In the genomic region with DNA sequence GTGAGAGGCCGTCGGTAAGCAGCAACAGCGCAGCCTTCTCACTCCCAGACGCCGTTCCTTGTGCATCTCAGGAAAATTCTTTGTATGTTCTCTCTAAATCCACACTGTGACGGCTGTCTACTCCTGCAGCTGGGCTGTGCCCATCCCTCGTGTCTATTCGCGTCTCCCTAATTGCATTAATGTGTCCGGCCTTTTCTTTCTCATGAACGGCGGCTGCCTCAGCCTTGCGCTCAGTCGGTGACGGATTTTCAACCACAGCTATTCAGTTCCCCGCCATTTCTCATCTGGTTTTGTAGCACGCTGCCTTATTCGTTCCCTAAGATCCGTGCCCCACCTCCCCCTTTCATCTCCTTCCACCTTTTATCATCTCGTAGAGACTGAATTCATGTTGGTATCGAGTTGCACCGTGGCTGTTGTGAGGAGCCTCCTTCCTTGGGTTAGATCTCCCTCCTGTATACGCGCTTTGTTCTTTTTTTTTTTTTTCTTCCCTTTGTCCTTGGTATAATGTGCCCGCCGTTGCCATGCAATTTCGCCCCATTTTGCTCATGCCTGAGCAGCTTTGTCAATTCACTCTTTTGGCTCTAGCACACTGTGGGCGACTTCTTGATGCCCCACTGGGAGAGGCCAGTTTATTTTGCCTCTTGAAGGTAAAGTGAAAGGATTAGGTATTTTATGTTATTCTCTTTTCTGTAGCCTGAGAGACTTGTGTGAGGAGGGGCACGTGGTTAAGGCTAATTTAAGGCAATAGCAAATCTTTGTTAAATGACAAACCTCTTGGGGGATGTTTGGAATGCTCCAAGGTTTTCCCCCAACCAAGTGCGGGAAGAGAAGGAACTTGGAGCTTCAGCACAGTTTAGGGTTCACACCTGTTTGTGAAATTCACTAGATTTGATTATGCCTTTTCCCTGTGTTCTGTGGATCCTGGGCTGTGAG, we compare ENCODE assay signal across 8 mouse cellular contexts. TPM values are rescaled to one million over a fixed set of nuclear protein-coding genes. Genes with fewer than 3 reads are reported as not detected.
A peak's percentile ranks its signal among the peaks of the same experiment; 100 is the strongest.
DNase-seq lines count a peak whose midpoint lies in the region; ATAC-seq lines count a peak whose summit lies in the region.

No protein-coding gene starts in this region.

- peak overlapping the region; percentile 53 for H3K4me2 ChIP-seq in intestine, embryonic 14.5 days (ENCODE audit: low read length)
- peak overlapping the region; percentile 51 for H3K4me2 ChIP-seq in neural tube, embryonic 13.5 days

- H3K27ac ChIP-seq in embryonic facial prominence, embryonic 10.5 days (replicated peaks), result peak overlapping the region; percentile 88
- no peak overlapping the region for H3K27ac ChIP-seq in intestine, embryonic 14.5 days (ENCODE audit: low read depth)
- peak overlapping the region; percentile 95 for H3K27ac ChIP-seq in neural tube, embryonic 13.5 days (replicated peaks)

- DNase-seq in left cerebral cortex, postnatal 14 days (ENCODE audit: low spot score in 2 of 2), result peak; percentile 29 to 53
- DNase-seq in left cerebral cortex, postnatal 4 days, result no peak
- DNase-seq in embryonic facial prominence, embryonic 10.5 days (ENCODE audit: low spot score), result peak; percentile 65
- peak; percentile 76 for DNase-seq in intestine, embryonic 14.5 days (ENCODE audit: low spot score)
- DNase-seq in spleen, postnatal 4 days (ENCODE audit: low spot score in 2 of 2), result no peak
- no peak for DNase-seq in ovary, postnatal 14 days (ENCODE audit: low spot score)

- H3K9me3 ChIP-seq in embryonic facial prominence, embryonic 10.5 days, result no peaks in the 10 kb centered on the region
- no peaks in the 10 kb centered on the region for H3K9me3 ChIP-seq in intestine, embryonic 14.5 days (ENCODE audit: control insufficient read depth, low read length)
- no peaks in the 10 kb centered on the region for H3K9me3 ChIP-seq in neural tube, embryonic 13.5 days

- no peak for ATAC-seq in intestine, embryonic 14.5 days (replicated peaks; ENCODE audit: low FRiP score, low TSS enrichment, low read depth)
- ATAC-seq in neural tube, embryonic 13.5 days (ENCODE audit: low read depth), result peak; percentile 77
- no peak for ATAC-seq in cerebellum, adult (ENCODE audit: insufficient number of reproducible peaks, low FRiP score, low TSS enrichment)

- no peaks in the 10 kb centered on the region for H3K36me3 ChIP-seq in embryonic facial prominence, embryonic 10.5 days (replicated peaks)
- no peaks in the 10 kb centered on the region for H3K36me3 ChIP-seq in intestine, embryonic 14.5 days (ENCODE audit: control insufficient read depth, insufficient read depth, low read length)
- H3K36me3 ChIP-seq in neural tube, embryonic 13.5 days, result no peaks in the 10 kb centered on the region

- H3K9ac ChIP-seq in intestine, embryonic 14.5 days (ENCODE audit: low read length), result peak overlapping the region; percentile 41
- peak overlapping the region; percentile 71 for H3K9ac ChIP-seq in neural tube, embryonic 13.5 days

- peak overlapping the region; percentile 49 for H3K4me3 ChIP-seq in embryonic facial prominence, embryonic 10.5 days
- H3K4me3 ChIP-seq in intestine, embryonic 14.5 days (ENCODE audit: low read depth, low read length), result peak overlapping the region; percentile 17
- peak overlapping the region; percentile 23 for H3K4me3 ChIP-seq in neural tube, embryonic 13.5 days

- H3K27me3 ChIP-seq in embryonic facial prominence, embryonic 10.5 days (replicated peaks; ENCODE audit: low read depth, poor library complexity, severe bottlenecking), result no peaks in the 10 kb centered on the region
- no peaks in the 10 kb centered on the region for H3K27me3 ChIP-seq in intestine, embryonic 14.5 days (replicated peaks; ENCODE audit: control insufficient read depth, insufficient read depth, low read length)
- no peaks in the 10 kb centered on the region for H3K27me3 ChIP-seq in neural tube, embryonic 13.5 days

- H3K4me1 ChIP-seq in embryonic facial prominence, embryonic 10.5 days, result peaks cover 21% of the 10 kb centered on the region
- H3K4me1 ChIP-seq in intestine, embryonic 14.5 days (replicated peaks; ENCODE audit: control insufficient read depth, insufficient read depth, low read length), result peaks cover 8% of the 10 kb centered on the region; the same call in 1 of the 2 replicates
- peaks cover 24% of the 10 kb centered on the region for H3K4me1 ChIP-seq in neural tube, embryonic 13.5 days (replicated peaks)

- WGBS in embryonic facial prominence, embryonic 10.5 days, result 6% methylated on average over 30 of the region's 30 CpGs
- 16% methylated on average over 30 of the region's 30 CpGs for WGBS in intestine, embryonic 14.5 days
- WGBS in neural tube, embryonic 13.5 days, result 2% methylated on average over 30 of the region's 30 CpGs

- intact Hi-C loops in left cerebral cortex, postnatal 14 days (cut with DNase I), result no loop called here
- intact Hi-C loops in left cerebral cortex, postnatal 4 days (cut with DNase I), result no loop called here

RNA-seq across cellular contexts. Expression of a gene that starts 21.5 kb away (rescaled TPM):
- 1 to 10 TPM; 3.5 to 3.6 TPM for total RNA-seq in left cerebral cortex, postnatal 14 days (2021)
- 1 to 10 TPM; 9.3 to 9.7 TPM for total RNA-seq in left cerebral cortex, postnatal 4 days (2021)
- polyA plus RNA-seq in embryonic facial prominence, embryonic 10.5 days (2016; fragmentation: Nextera tagmentation; extraction: Ambion mirVana), result 1.3 and 1.4 TPM in 2 replicates
- 0.98 and 1.9 TPM in 2 replicates for polyA plus RNA-seq in intestine, embryonic 14.5 days (2014; fragmentation: Nextera tagmentation; extraction: Ambion mirVana)
- polyA plus RNA-seq in neural tube, embryonic 13.5 days (2015; fragmentation: Nextera tagmentation; extraction: Ambion mirVana), result 2.2 and 2.7 TPM in 2 replicates

RNA-seq across cellular contexts. Expression of a gene that starts 32.6 kb away (rescaled TPM):
- 100 to 1,000 TPM in 1 of 2 experiments, 10 to 100 TPM in 1; 71.8 to 100 TPM for total RNA-seq in left cerebral cortex, postnatal 14 days (2021)
- total RNA-seq in left cerebral cortex, postnatal 4 days (2021), result 100 to 1,000 TPM; 180 to 225 TPM
- 29.5 and 29.8 TPM in 2 replicates for polyA plus RNA-seq in embryonic facial prominence, embryonic 10.5 days (2016; fragmentation: Nextera tagmentation; extraction: Ambion mirVana)
- 4.0 and 4.9 TPM in 2 replicates for polyA plus RNA-seq in intestine, embryonic 14.5 days (2014; fragmentation: Nextera tagmentation; extraction: Ambion mirVana)
- 68.1 and 72.0 TPM in 2 replicates for polyA plus RNA-seq in neural tube, embryonic 13.5 days (2015; fragmentation: Nextera tagmentation; extraction: Ambion mirVana)

RNA-seq across cellular contexts. Expression of a gene that starts 52.7 kb away (rescaled TPM):
- 1 to 10 TPM; 6.9 to 8.3 TPM for total RNA-seq in left cerebral cortex, postnatal 14 days (2021)
- total RNA-seq in left cerebral cortex, postnatal 4 days (2021), result 1 to 10 TPM; 8.5 to 8.6 TPM
- polyA plus RNA-seq in embryonic facial prominence, embryonic 10.5 days (2016; fragmentation: Nextera tagmentation; extraction: Ambion mirVana), result 41.6 and 43.5 TPM in 2 replicates
- 26.8 and 31.8 TPM in 2 replicates for polyA plus RNA-seq in intestine, embryonic 14.5 days (2014; fragmentation: Nextera tagmentation; extraction: Ambion mirVana)
- polyA plus RNA-seq in neural tube, embryonic 13.5 days (2015; fragmentation: Nextera tagmentation; extraction: Ambion mirVana), result 18.1 and 19.7 TPM in 2 replicates

RNA-seq across cellular contexts. Expression of a gene that starts 52.8 kb away (rescaled TPM):
- total RNA-seq in left cerebral cortex, postnatal 14 days (2021), result 10 to 100 TPM; 21.2 to 21.9 TPM
- 10 to 100 TPM; 38.0 to 39.1 TPM for total RNA-seq in left cerebral cortex, postnatal 4 days (2021)
- polyA plus RNA-seq in embryonic facial prominence, embryonic 10.5 days (2016; fragmentation: Nextera tagmentation; extraction: Ambion mirVana), result 219 and 225 TPM in 2 replicates
- polyA plus RNA-seq in intestine, embryonic 14.5 days (2014; fragmentation: Nextera tagmentation; extraction: Ambion mirVana), result 176 and 192 TPM in 2 replicates
- polyA plus RNA-seq in neural tube, embryonic 13.5 days (2015; fragmentation: Nextera tagmentation; extraction: Ambion mirVana), result 76.0 and 77.6 TPM in 2 replicates

Comparison
In these comparisons a context has a peak if more than half of its experiments do, and no peak if none do; other contexts are left out.
1. DNase-seq: peak in left cerebral cortex, postnatal 14 days (2 of 2), embryonic facial prominence, embryonic 10.5 days (single experiment) and intestine, embryonic 14.5 days (single experiment); none in left cerebral cortex, postnatal 4 days (single experiment), spleen, postnatal 4 days (0 of 2) and ovary, postnatal 14 days (single experiment).
2. Peak in every context shown above with its lines, with median percentiles within 50 percentile points of each other: H3K4me3 ChIP-seq.